Mouse (Mus musculus): ENCODE results near the gene Cdh20.

Gene Cdh20

GRCm38 (mm10) chr1:105041668-105042067 is 273.3 kb downstream of the Cdh20 start:
- no peak for DNase-seq (ENCODE audit: low read depth, low spot score)
